16 mouse cellular contexts compared by ENCODE assay signal in the genomic region with DNA sequence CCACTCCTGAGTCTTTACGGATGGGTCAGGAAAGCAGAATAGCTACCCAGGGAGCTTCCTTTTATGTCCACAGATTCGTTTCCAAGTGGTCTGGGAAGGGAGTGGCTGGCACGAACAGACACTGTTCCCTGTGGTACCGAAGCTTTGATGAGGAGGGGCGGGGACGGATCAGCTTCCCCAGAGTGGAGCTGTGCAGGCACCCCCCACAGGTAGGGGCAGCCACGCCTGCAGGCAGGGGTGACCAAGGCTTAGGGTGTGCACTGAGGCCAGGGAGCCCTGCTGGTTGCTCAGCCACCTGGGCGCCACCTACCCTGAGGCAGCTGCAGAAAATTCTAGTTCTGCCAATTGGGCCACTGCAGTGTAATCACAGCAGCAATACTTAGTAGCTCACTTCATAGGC. TPM values are rescaled to one million over a fixed set of nuclear protein-coding genes. Genes with fewer than 3 reads are reported as not detected.
DNase-seq lines count a peak whose midpoint lies in the region; ATAC-seq and TF ChIP-seq lines count a peak whose summit lies in the region.
"Had no signal": no experiment of that assay in that cellular context is flagged by ENCODE, and none has a peak within 500 bp of the region (broad histone marks: within the 10 kb centered on the region; RNA-seq: fewer than 3 reads in every experiment).

No protein-coding gene starts in this region.

- no peak overlapping the region for H3K9ac ChIP-seq in kidney, embryonic 14.5 days (ENCODE audit: low read depth, low read length)
- H3K9ac ChIP-seq in lung, embryonic 15.5 days = no peak overlapping the region
- no peak overlapping the region for H3K9ac ChIP-seq in MEL (ENCODE audit: control insufficient read depth, low read depth, low read length, poor library complexity, severe bottlenecking)
- H3K9ac ChIP-seq in stomach, embryonic 14.5 days (replicated peaks; ENCODE audit: low read depth, low read length) = no peak overlapping the region
- H3K9ac ChIP-seq: forebrain, embryonic 13.5 days; heart, embryonic 13.5 days had no signal

- H3K27me3 ChIP-seq in kidney, embryonic 14.5 days (ENCODE audit: control insufficient read depth, insufficient read depth, low read length) = no peaks in the 10 kb centered on the region
- no peaks in the 10 kb centered on the region for H3K27me3 ChIP-seq in lung, embryonic 15.5 days
- peaks cover 0 to 5% of the 10 kb centered on the region in 2 experiments; a peak in 3 of 4 replicates for H3K27me3 ChIP-seq in MEL (ENCODE audit: control insufficient read depth in 1 of 2, insufficient read depth in 2 of 2, low read length in 2 of 2)
- no peaks in the 10 kb centered on the region for H3K27me3 ChIP-seq in stomach, embryonic 14.5 days (ENCODE audit: control insufficient read depth, insufficient read depth, low read length)
- H3K27me3 ChIP-seq: forebrain, embryonic 13.5 days had no signal

- H3K79me2 ChIP-seq in MEL (ENCODE audit: control insufficient read depth, insufficient read depth, low read length, poor library complexity) = no peaks in the 10 kb centered on the region

- no peak overlapping the region for H3K4me3 ChIP-seq in kidney, embryonic 14.5 days (ENCODE audit: low read length)
- no peak overlapping the region for H3K4me3 ChIP-seq in lung, embryonic 15.5 days
- H3K4me3 ChIP-seq in MEL (ENCODE audit: control insufficient read depth in 1 of 2, insufficient read depth in 1 of 2, low read depth in 2 of 2, low read length in 2 of 2) = no peak overlapping the region; a peak in 1 of 4 replicates
- no peak overlapping the region for H3K4me3 ChIP-seq in stomach, embryonic 14.5 days (ENCODE audit: low read depth, low read length)
- H3K4me3 ChIP-seq: forebrain, embryonic 13.5 days; heart, embryonic 13.5 days; left cerebral cortex, adult 2 months; megakaryocyte, embryonic 14.5 days had no signal

- TF ChIP-seq CTCF in MEL (IDR thresholded peaks at IDR 0.05 in 2 of 3, conservative IDR thresholded peaks at IDR 0.05 in 1 of 3; ENCODE audit: control insufficient read depth in 1 of 3, insufficient read depth in 1 of 3, low read depth in 2 of 3, low read length in 3 of 3, poor library complexity in 1 of 3, severe bottlenecking in 1 of 3) = no peak

- no peak for TF ChIP-seq POLR2A in MEL (IDR thresholded peaks at IDR 0.05; ENCODE audit: control insufficient read depth in 1 of 2, insufficient read depth in 1 of 2, low read depth in 1 of 2, low read length in 2 of 2, poor library complexity in 1 of 2)

- no peak for DNase-seq in kidney, adult 8-10 months
- no peak for DNase-seq in lung, postnatal 4 days
- peak; percentile 12 for DNase-seq in MEL (ENCODE audit: low read depth, low spot score)
- no peak for DNase-seq in right cerebral cortex, postnatal 14 days
- DNase-seq in layer of hippocampus, postnatal 36 days = no peak
- DNase-seq: adrenal gland, adult 8-10 months; B cell, adult 2 months; cerebellum, adult 11 months had no signal

- no peak overlapping the region for H3K4me2 ChIP-seq in kidney, embryonic 14.5 days (replicated peaks; ENCODE audit: low read depth, low read length)
- H3K4me2 ChIP-seq in lung, embryonic 15.5 days = no peak overlapping the region
- no peak overlapping the region for H3K4me2 ChIP-seq in stomach, embryonic 14.5 days (replicated peaks; ENCODE audit: low read depth, low read length)
- H3K4me2 ChIP-seq: forebrain, embryonic 13.5 days; heart, embryonic 13.5 days had no signal

- H3K36me3 ChIP-seq in kidney, embryonic 14.5 days (ENCODE audit: control insufficient read depth, insufficient read depth, low read length) = no peaks in the 10 kb centered on the region
- no peaks in the 10 kb centered on the region for H3K36me3 ChIP-seq in lung, embryonic 15.5 days
- peaks cover 0 to 10% of the 10 kb centered on the region in 2 experiments; a peak in 2 of 4 replicates for H3K36me3 ChIP-seq in MEL (ENCODE audit: control insufficient read depth in 1 of 2, insufficient read depth in 2 of 2, low read length in 2 of 2)
- H3K36me3 ChIP-seq in stomach, embryonic 14.5 days (ENCODE audit: control insufficient read depth, insufficient read depth, low read length) = no peaks in the 10 kb centered on the region
- H3K36me3 ChIP-seq: G1E; heart, embryonic 13.5 days had no signal

- WGBS in kidney, embryonic 14.5 days = 27% methylated on average over 8 of the region's 8 CpGs
- 40% methylated on average over 8 of the region's 8 CpGs for WGBS in lung, embryonic 15.5 days
- 36% methylated on average over 8 of the region's 8 CpGs for whole genome bisulfite sequencing in stomach, embryonic 14.5 days

- no peak for TF ChIP-seq EP300 in MEL (IDR thresholded peaks at IDR 0.05; ENCODE audit: low read depth in 1 of 2, low read length in 2 of 2)

- 0 out of 2 replicates have a peak, but pooled peaks have one; percentile 40 for ATAC-seq in kidney, embryonic 14.5 days (ENCODE audit: low FRiP score, low TSS enrichment)
- ATAC-seq in lung, embryonic 15.5 days (ENCODE audit: borderline replicate concordance, extremely low read depth, low FRiP score, low TSS enrichment) = no peak
- ATAC-seq in stomach, embryonic 14.5 days (ENCODE audit: insufficient number of reproducible peaks, insufficient read depth, low FRiP score, low read depth) = peak; percentile 53; the same call in 1 of the 2 replicates
- ATAC-seq: forebrain, embryonic 13.5 days had no signal

- H3K9me3 ChIP-seq in kidney, embryonic 14.5 days (ENCODE audit: control insufficient read depth, low read length) = no peaks in the 10 kb centered on the region
- no peaks in the 10 kb centered on the region for H3K9me3 ChIP-seq in lung, embryonic 15.5 days
- H3K9me3 ChIP-seq in MEL (replicated peaks; ENCODE audit: insufficient read depth, low read length) = no peaks in the 10 kb centered on the region
- H3K9me3 ChIP-seq in stomach, embryonic 14.5 days (ENCODE audit: control insufficient read depth, low read depth, low read length) = no peaks in the 10 kb centered on the region
- H3K9me3 ChIP-seq: forebrain, embryonic 13.5 days; G1E; heart, embryonic 13.5 days; megakaryocyte, embryonic 14.5 days had no signal

- TF ChIP-seq RAD21 in MEL (IDR thresholded peaks at IDR 0.05; ENCODE audit: low read depth, low read length) = no peak

- H3K27ac ChIP-seq in kidney, embryonic 14.5 days (ENCODE audit: low read depth, low read length) = 0 out of 2 replicates have a peak overlapping the region, but pooled peaks have one; percentile 2
- H3K27ac ChIP-seq in lung, embryonic 15.5 days = peak overlapping the region; percentile 80; the same call in 1 of the 2 replicates
- no peak overlapping the region for H3K27ac ChIP-seq in MEL (ENCODE audit: control insufficient read depth, low read depth, low read length)
- no peak overlapping the region for H3K27ac ChIP-seq in stomach, embryonic 14.5 days (ENCODE audit: low read length)
- H3K27ac ChIP-seq: forebrain, embryonic 13.5 days; heart, embryonic 13.5 days; left cerebral cortex, adult 2 months had no signal

- peaks cover 10% of the 10 kb centered on the region; the same call in 1 of the 2 replicates for H3K4me1 ChIP-seq in kidney, embryonic 14.5 days (ENCODE audit: control insufficient read depth, insufficient read depth, low read length)
- peaks cover 56% of the 10 kb centered on the region for H3K4me1 ChIP-seq in lung, embryonic 15.5 days
- peaks cover 4 to 14% of the 10 kb centered on the region in 2 experiments for H3K4me1 ChIP-seq in MEL (ENCODE audit: control insufficient read depth in 1 of 2, insufficient read depth in 2 of 2, low read length in 2 of 2)
- peaks cover 23% of the 10 kb centered on the region for H3K4me1 ChIP-seq in stomach, embryonic 14.5 days (ENCODE audit: control insufficient read depth, insufficient read depth, low read length)
- H3K4me1 ChIP-seq: megakaryocyte, embryonic 14.5 days had no signal

TF ChIP-seq in MEL, 35 proteins besides CTCF, POLR2A, EP300 and RAD21 (continues in another document):
- TF ChIP-seq KAT2A (conservative IDR thresholded peaks at IDR 0.05; ENCODE audit: low read depth, low read length) (no peak), NRF1 (IDR thresholded peaks at IDR 0.05; ENCODE audit: insufficient read depth, low read depth, low read length, poor library complexity, severe bottlenecking) (no peak), USF2 (IDR thresholded peaks at IDR 0.05; ENCODE audit: borderline replicate concordance in 1 of 2, insufficient read depth in 1 of 2, low read depth in 1 of 2, low read length in 2 of 2) (no peak), ZMIZ1 (IDR thresholded peaks at IDR 0.05; ENCODE audit: low read depth, low read length) (no peak), POLR2AphosphoS2 (IDR thresholded peaks at IDR 0.05; ENCODE audit: low read length) (no peak), ZKSCAN1 (IDR thresholded peaks at IDR 0.05; ENCODE audit: low read depth, low read length) (no peak), RCOR1 (IDR thresholded peaks at IDR 0.05; ENCODE audit: low read depth, low read length) (no peak)

RNA-seq across cellular contexts. Expression of a gene that starts 29.5 kb away (rescaled TPM):
- 31.5 and 88.4 TPM in 2 replicates for polyA plus RNA-seq in kidney, embryonic 14.5 days (2014; fragmentation: Nextera tagmentation; extraction: Ambion mirVana)
- polyA plus RNA-seq in lung, embryonic 15.5 days (2015; fragmentation: Nextera tagmentation; extraction: Ambion mirVana) = 106 and 117 TPM in 2 replicates
- total RNA-seq in MEL (2012; rRNA removed) = not detected in 2 replicates
- polyA plus RNA-seq in MEL (2012; ENCODE audit: insufficient read depth in 1 of 2, insufficient read length in 2 of 2, low read depth in 1 of 2, low replicate concordance in 2 of 2, missing spikeins in 1 of 2) = not detected
- 131 and 155 TPM in 2 replicates for polyA plus RNA-seq in stomach, embryonic 14.5 days (2014; fragmentation: Nextera tagmentation; extraction: Ambion mirVana)
- total RNA-seq in layer of hippocampus, postnatal 36 days (2021) = under 1 TPM; 0.20 to 0.48 TPM
- polyA plus RNA-seq: G1E had no signal

RNA-seq across cellular contexts. Expression of a gene that starts 50.2 kb away (rescaled TPM):
- 8.5 and 14.5 TPM in 2 replicates for polyA plus RNA-seq in kidney, embryonic 14.5 days (2014; fragmentation: Nextera tagmentation; extraction: Ambion mirVana)
- polyA plus RNA-seq in lung, embryonic 15.5 days (2015; fragmentation: Nextera tagmentation; extraction: Ambion mirVana) = 11.4 and 12.1 TPM in 2 replicates
- total RNA-seq in MEL (2012; rRNA removed) = 3.0 and 3.3 TPM in 2 replicates
- 1 to 10 TPM in 1 of 2 experiments, not detected in 1; 6.1 TPM for polyA plus RNA-seq in MEL (2012; ENCODE audit: insufficient read depth in 1 of 2, insufficient read length in 2 of 2, low read depth in 1 of 2, low replicate concordance in 2 of 2, missing spikeins in 1 of 2)
- polyA plus RNA-seq in stomach, embryonic 14.5 days (2014; fragmentation: Nextera tagmentation; extraction: Ambion mirVana) = 9.9 and 10.1 TPM in 2 replicates
- total RNA-seq in layer of hippocampus, postnatal 36 days (2021) = 1 to 10 TPM; 6.4 to 6.6 TPM

RNA-seq across cellular contexts. Expression of a gene that starts 59.4 kb away (rescaled TPM):
- 11.5 and 11.6 TPM in 2 replicates for polyA plus RNA-seq in kidney, embryonic 14.5 days (2014; fragmentation: Nextera tagmentation; extraction: Ambion mirVana)
- polyA plus RNA-seq in lung, embryonic 15.5 days (2015; fragmentation: Nextera tagmentation; extraction: Ambion mirVana) = 8.3 and 9.0 TPM in 2 replicates
- 79.9 and 188 TPM in 2 replicates for total RNA-seq in MEL (2012; rRNA removed)
- polyA plus RNA-seq in MEL (2012; ENCODE audit: insufficient read depth in 1 of 2, insufficient read length in 2 of 2, low read depth in 1 of 2, low replicate concordance in 2 of 2, missing spikeins in 1 of 2) = 10 to 100 TPM in 1 of 2 experiments, not detected in 1; 71.2 TPM
- 10.0 and 14.0 TPM in 2 replicates for polyA plus RNA-seq in stomach, embryonic 14.5 days (2014; fragmentation: Nextera tagmentation; extraction: Ambion mirVana)
- 10 to 100 TPM; 86.3 to 90.8 TPM for total RNA-seq in layer of hippocampus, postnatal 36 days (2021)

Comparison
In these comparisons a context has a peak if more than half of its experiments do, and no peak if none do; other contexts are left out.
1. H3K27ac ChIP-seq: peak in kidney, embryonic 14.5 days (single experiment) and lung, embryonic 15.5 days (single experiment); none in MEL (single experiment) and stomach, embryonic 14.5 days (single experiment).
2. RNA of a gene that starts 29.5 kb away (polyA plus RNA-seq): 131 to 155 TPM in stomach, embryonic 14.5 days, 106 to 117 TPM in lung, embryonic 15.5 days and 31.5 to 88.4 TPM in kidney, embryonic 14.5 days; not detected in MEL; every median in the first group is over 10 times any median in the second.